Mouse (Mus musculus) MEL (cell line): ENCODE data around the gene Ccdc126. TPM values are rescaled to one million over a fixed set of nuclear protein-coding genes. Genes with fewer than 3 reads are reported as not detected.

Experiments
- DNase-seq: peaks from one replicate; pipeline ENCODE4 v3.0.0; 2011; ENCODE audit warnings: low read depth, low spot score
- H3K27ac ChIP-seq: 2 replicates; pipeline ENCODE4 v1.5.1; 2012; ENCODE audit warnings: low read depth, mild to moderate bottlenecking, control low read depth, low read length, moderate library complexity; ENCODE audit not compliant: control insufficient read depth
- H3K27me3 ChIP-seq, 2 experiments: fragments of 150-350 bp in 1 of 2; sonication (generic) in 1 of 2; 2 replicates each; pipeline ENCODE4 v1.6.1; 2012; ENCODE audit warnings: low read length in 2 of 2, mild to moderate bottlenecking in 2 of 2, improper control_type of control experiment in 1 of 2, moderate library complexity in 1 of 2; ENCODE audit not compliant: insufficient read depth in 2 of 2, control insufficient read depth in 1 of 2
- H3K36me3 ChIP-seq, 2 experiments: 2 replicates each; pipeline ENCODE4 v1.6.1; 2012 to 2014; ENCODE audit warnings: low read length in 2 of 2, improper control_type of control experiment in 1 of 2, inconsistent platforms in 1 of 2, mild to moderate bottlenecking in 1 of 2; ENCODE audit not compliant: insufficient read depth in 2 of 2, control insufficient read depth in 1 of 2
- H3K4me1 ChIP-seq, 2 experiments: fragments of 150-350 bp in 1 of 2; sonication (generic) in 1 of 2; 2 replicates each; pipeline ENCODE4 v1.6.1; 2012; ENCODE audit warnings: low read length in 2 of 2, improper control_type of control experiment in 1 of 2, mild to moderate bottlenecking in 1 of 2; ENCODE audit not compliant: insufficient read depth in 2 of 2, control insufficient read depth in 1 of 2
- H3K4me3 ChIP-seq, 2 experiments: fragments of 150-350 bp in 1 of 2; sonication (generic) in 1 of 2; 2 replicates each; pipeline ENCODE4 v1.5.1; 2012; ENCODE audit warnings: low read depth in 2 of 2, low read length in 2 of 2, mild to moderate bottlenecking in 2 of 2, moderate library complexity in 2 of 2, control low read depth in 1 of 2, improper control_type of control experiment in 1 of 2; ENCODE audit not compliant: control insufficient read depth in 1 of 2, insufficient read depth in 1 of 2
- H3K79me2 ChIP-seq: 2 replicates; pipeline ENCODE4 v1.6.1; 2012; ENCODE audit warnings: mild to moderate bottlenecking, low read length, moderate library complexity; ENCODE audit not compliant: control insufficient read depth, poor library complexity, insufficient read depth
- H3K9ac ChIP-seq: 2 replicates; pipeline ENCODE4 v1.6.1; 2012; ENCODE audit warnings: low read depth, mild to moderate bottlenecking, control low read depth, low read length, moderate library complexity; ENCODE audit not compliant: control insufficient read depth, poor library complexity, severe bottlenecking
- H3K9me3 ChIP-seq: fragments of 150-350 bp; sonication (generic); replicated peaks from 2 replicates; pipeline ENCODE4 v1.6.1; 2012; ENCODE audit warnings: mild to moderate bottlenecking, low read length, improper control_type of control experiment, moderate library complexity; ENCODE audit not compliant: insufficient read depth
- CHD1 ChIP-seq: IDR thresholded peaks from 2 replicates; pipeline ENCODE4 v1.6.1; 2012; ENCODE audit warnings: low read depth, mild to moderate bottlenecking, inconsistent platforms, low read length, improper control_type of control experiment
- CTCF ChIP-seq, 3 experiments: IDR thresholded peaks in 2 of 3; conservative IDR thresholded peaks in 1 of 3; 2 replicates each; pipeline ENCODE4 v1.5.1; 2011 to 2012; ENCODE audit warnings: low read length in 3 of 3, low read depth in 2 of 3, mild to moderate bottlenecking in 2 of 3, improper control_type of control experiment in 1 of 3, inconsistent platforms in 1 of 3, mixed read lengths in 1 of 3, moderate library complexity in 1 of 3; ENCODE audit not compliant: control insufficient read depth in 1 of 3, insufficient read depth in 1 of 3, poor library complexity in 1 of 3, severe bottlenecking in 1 of 3
- E2F4 ChIP-seq: IDR thresholded peaks from 2 replicates; pipeline ENCODE4 v1.6.1; 2011; ENCODE audit warnings: low read depth, low read length, improper control_type of control experiment, borderline replicate concordance
- EP300 ChIP-seq, 2 experiments: IDR thresholded peaks; 2 replicates each; pipeline ENCODE4 v1.6.1; 2011; ENCODE audit warnings: improper control_type of control experiment in 2 of 2, low read length in 2 of 2, low read depth in 1 of 2, mild to moderate bottlenecking in 1 of 2
- GATA1 ChIP-seq: IDR thresholded peaks from 2 replicates; pipeline ENCODE4 v1.6.1; 2011; ENCODE audit warnings: low read depth, low read length, improper control_type of control experiment
- JUND ChIP-seq: IDR thresholded peaks from 2 replicates; pipeline ENCODE4 v1.6.1; 2011; ENCODE audit warnings: low read depth, mild to moderate bottlenecking, improper control_type of control experiment, low read length
- KAT2A ChIP-seq: conservative IDR thresholded peaks from 2 replicates; pipeline ENCODE4 v1.6.1; 2012; ENCODE audit warnings: low read depth, low read length, improper control_type of control experiment, inconsistent platforms
- MAX ChIP-seq: IDR thresholded peaks from 2 replicates; pipeline ENCODE4 v1.6.1; 2011; ENCODE audit warnings: low read length, improper control_type of control experiment
- MXI1 ChIP-seq: IDR thresholded peaks from 2 replicates; pipeline ENCODE4 v1.6.1; 2011; ENCODE audit warnings: mild to moderate bottlenecking, low read depth, low read length, improper control_type of control experiment
- MYC ChIP-seq: IDR thresholded peaks from 2 replicates; pipeline ENCODE4 v1.6.1; 2011; ENCODE audit warnings: low read depth, mild to moderate bottlenecking, low read length, improper control_type of control experiment, moderate library complexity
- NELFE ChIP-seq: IDR thresholded peaks from 2 replicates; pipeline ENCODE4 v1.6.1; 2011; ENCODE audit warnings: low read depth, low read length, improper control_type of control experiment
- POLR2A ChIP-seq, 2 experiments: IDR thresholded peaks; 2 replicates each; pipeline ENCODE4 v1.6.1; 2011 to 2012; ENCODE audit warnings: low read length in 2 of 2, mild to moderate bottlenecking in 2 of 2, control low read depth in 1 of 2, improper control_type of control experiment in 1 of 2, low read depth in 1 of 2, moderate library complexity in 1 of 2; ENCODE audit not compliant: control insufficient read depth in 1 of 2, insufficient read depth in 1 of 2, poor library complexity in 1 of 2
- POLR2AphosphoS2 ChIP-seq: IDR thresholded peaks from 2 replicates; pipeline ENCODE4 v1.6.1; 2011; ENCODE audit warnings: low read length, improper control_type of control experiment
- RAD21 ChIP-seq: IDR thresholded peaks from 2 replicates; pipeline ENCODE4 v1.6.1; 2011; ENCODE audit warnings: mild to moderate bottlenecking, low read depth, low read length, improper control_type of control experiment
- RCOR1 ChIP-seq: IDR thresholded peaks from 2 replicates; pipeline ENCODE4 v1.6.1; 2012; ENCODE audit warnings: low read depth, mild to moderate bottlenecking, inconsistent platforms, low read length, improper control_type of control experiment
- TBP ChIP-seq: IDR thresholded peaks from 2 replicates; pipeline ENCODE4 v1.8.0; 2011; ENCODE audit warnings: low read depth, low read length, improper control_type of control experiment
- TCF12 ChIP-seq: IDR thresholded peaks from 2 replicates; pipeline ENCODE4 v1.6.1; 2014; ENCODE audit warnings: low read depth, mild to moderate bottlenecking, inconsistent platforms, low read length, improper control_type of control experiment, moderate library complexity
- USF1 ChIP-seq: IDR thresholded peaks from 2 replicates; pipeline ENCODE4 v1.6.1; 2014; ENCODE audit warnings: low read depth, mild to moderate bottlenecking, inconsistent platforms, low read length, improper control_type of control experiment, moderate library complexity
- ZMIZ1 ChIP-seq: IDR thresholded peaks from 2 replicates; pipeline ENCODE4 v1.6.1; 2012; ENCODE audit warnings: low read depth, mild to moderate bottlenecking, inconsistent platforms, low read length, improper control_type of control experiment, moderate library complexity
- ZNF384 ChIP-seq: IDR thresholded peaks from 2 replicates; pipeline ENCODE4 v1.6.1; 2012; ENCODE audit warnings: low read depth, mild to moderate bottlenecking, inconsistent platforms, low read length, improper control_type of control experiment
- polyA plus RNA-seq, 2 experiments: library from polyadenylated mRNA; stranded (reverse) in 1 of 2; unstranded in 1 of 2; fragments of >175 nt in 1 of 2; fragments of >200 nt in 1 of 2; gene quantifications; 2 replicates each; pipeline versions ENCODE4 v1.2.1 to v1.2.4; 2012; ENCODE audit warnings: low replicate concordance in 2 of 2, low read depth in 1 of 2; ENCODE audit not compliant: insufficient read length in 2 of 2, insufficient read depth in 1 of 2, missing spikeins in 1 of 2
- total RNA-seq: library from RNA; depleted of rRNA; stranded (reverse); fragments of 300-350 nt; gene quantifications from 2 replicates; pipeline ENCODE4 v1.2.3, GENCODE M21; 2012

Gene Ccdc126
- total and polyA plus RNA-seq, 3 experiments = 3.8 to 3.9 TPM; not detected in 1

DNA sequence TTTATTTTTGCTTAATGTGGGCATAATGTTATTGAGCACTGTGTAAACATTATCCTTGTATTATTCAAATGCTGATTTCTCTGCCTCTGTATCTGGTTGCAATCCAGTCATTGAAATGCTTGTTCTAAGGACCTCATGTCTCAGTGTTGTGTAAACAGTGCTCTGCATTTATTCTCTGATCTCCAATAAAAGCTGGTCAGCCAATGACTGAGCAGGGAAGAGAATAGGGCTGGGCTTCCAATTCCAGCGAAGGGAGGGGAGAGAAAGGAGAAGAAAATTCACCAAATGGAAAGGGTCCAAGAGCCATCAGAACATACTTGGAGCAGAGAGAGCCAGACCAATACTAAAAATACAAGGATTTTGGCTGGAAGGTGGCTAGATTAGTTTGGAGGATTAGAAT lies 38.1 kb upstream of the Ccdc126 start:
- no peaks in the 10 kb centered on the region for H3K79me2 ChIP-seq
- TF ChIP-seq TBP (no peak), RAD21 (no peak), JUND (no peak), MXI1 (no peak), EP300 (IDR thresholded peaks at IDR 0.05; ENCODE audit: low read depth in 1 of 2, low read length in 2 of 2) (no peak), POLR2A (IDR thresholded peaks at IDR 0.05; ENCODE audit: control insufficient read depth in 1 of 2, insufficient read depth in 1 of 2, low read depth in 1 of 2, low read length in 2 of 2, poor library complexity in 1 of 2) (no peak), CHD1 (no peak), ZNF384 (no peak), E2F4 (no peak), GATA1 (no peak), USF1 (no peak), CTCF (IDR thresholded peaks at IDR 0.05 in 2 of 3, conservative IDR thresholded peaks at IDR 0.05 in 1 of 3; ENCODE audit: control insufficient read depth in 1 of 3, insufficient read depth in 1 of 3, low read depth in 2 of 3, low read length in 3 of 3, poor library complexity in 1 of 3, severe bottlenecking in 1 of 3) (no peak), MYC (no peak)
- TF ChIP-seq, all 39 proteins: peak for 0
- H3K4me3 ChIP-seq = no peak overlapping the region

DNA sequence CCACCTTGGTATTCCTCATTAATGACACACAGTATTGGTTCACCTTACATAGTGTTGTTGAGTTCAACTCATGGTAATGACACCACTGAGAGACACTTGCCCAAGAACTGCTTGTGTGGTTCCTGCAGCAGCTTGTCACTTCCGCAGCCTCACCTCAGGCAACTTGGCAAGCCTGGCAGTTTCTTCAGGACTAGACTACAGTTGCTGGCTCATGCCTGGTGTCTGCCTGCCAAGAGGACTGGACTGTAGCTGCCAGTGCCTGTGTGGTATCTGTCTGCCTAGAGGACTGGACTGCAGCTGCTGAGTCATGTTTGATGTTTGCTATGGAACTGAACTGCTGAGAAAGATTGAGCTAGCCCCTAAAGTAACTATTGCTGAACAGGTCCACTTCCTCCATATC lies 37.0 kb upstream of the Ccdc126 start:
- H3K9ac ChIP-seq = no peak overlapping the region
- TF ChIP-seq POLR2AphosphoS2 (no peak), EP300 (IDR thresholded peaks at IDR 0.05; ENCODE audit: low read depth in 1 of 2, low read length in 2 of 2) (no peak), KAT2A (no peak), NELFE (no peak), RAD21 (no peak), MAX (no peak), USF1 (no peak), RCOR1 (no peak), TCF12 (no peak), ZMIZ1 (no peak)
- no peak overlapping the region for H3K27ac ChIP-seq
- H3K9me3 ChIP-seq = no peaks in the 10 kb centered on the region
- H3K79me2 ChIP-seq = no peaks in the 10 kb centered on the region
- no peaks in the 10 kb centered on the region for H3K36me3 ChIP-seq
- peak; percentile 8 for DNase-seq
- no peaks in the 10 kb centered on the region for H3K4me1 ChIP-seq
- H3K4me3 ChIP-seq = no peak overlapping the region
- no peaks in the 10 kb centered on the region for H3K27me3 ChIP-seq

More for the DNA sequence above, 38.1 kb upstream of the Ccdc126 start:
- no peak overlapping the region for H3K9ac ChIP-seq
- DNase-seq = no peak
- no peaks in the 10 kb centered on the region for H3K36me3 ChIP-seq
- H3K27me3 ChIP-seq = no peaks in the 10 kb centered on the region
- H3K9me3 ChIP-seq = no peaks in the 10 kb centered on the region
- no peak overlapping the region for H3K27ac ChIP-seq
- no peaks in the 10 kb centered on the region for H3K4me1 ChIP-seq
